Mouse (Mus musculus): ENCODE measurements at regions not wholly inside any gene's neighbourhood (a gene's known extent, or its start where the extent isn't known, plus 50 kb on each side); places are given as distances from the start of the nearest gene placed in this dataset.

- Histone ChIP-seq H3K9me3 (0 out of 2 replicates have a peak, but pooled peaks cover 4% of the 10 kb centered on the region), H3K4me2 (no peak overlapping the region), H3K4me3 (no peak overlapping the region), H3K36me3 (no peaks in the 10 kb centered on the region), H3K27me3 (replicated peaks) (no peaks in the 10 kb centered on the region), H3K27ac (replicated peaks) (no peak overlapping the region), H3K4me1 (no peaks in the 10 kb centered on the region), H3K9ac (no peak overlapping the region)
- 74% methylated on average over 4 of the region's 4 CpGs for WGBS
- ATAC-seq (ENCODE audit: extremely low read depth, insufficient number of reproducible peaks, low FRiP score, low TSS enrichment) = no peak
These were observed 337.0 kb downstream of the Rps15a start for GRCm38 (mm10) chr7:117778996-117779395.

- no peak overlapping the region for H3K4me2 ChIP-seq
- no peaks in the 10 kb centered on the region for H3K27me3 ChIP-seq (replicated peaks)
- no peak overlapping the region for H3K9ac ChIP-seq
- ATAC-seq (ENCODE audit: extremely low read depth, insufficient number of reproducible peaks, low FRiP score, low TSS enrichment) = no peak
- no peak overlapping the region for H3K4me3 ChIP-seq
- peaks cover 5% of the 10 kb centered on the region; the same call in 1 of the 2 replicates for H3K9me3 ChIP-seq
- 81% methylated on average over 2 of the region's 2 CpGs for WGBS
- no peaks in the 10 kb centered on the region for H3K36me3 ChIP-seq
- no peak overlapping the region for H3K27ac ChIP-seq (replicated peaks)
- H3K4me1 ChIP-seq = no peaks in the 10 kb centered on the region
These were observed 338.1 kb downstream of the Rps15a start for GRCm38 (mm10) chr7:117777921-117778320.

- Histone ChIP-seq H3K27me3 (replicated peaks) (no peaks in the 10 kb centered on the region), H3K36me3 (no peaks in the 10 kb centered on the region), H3K27ac (replicated peaks) (no peak overlapping the region), H3K4me2 (no peak overlapping the region), H3K4me3 (no peak overlapping the region), H3K4me1 (no peaks in the 10 kb centered on the region), H3K9ac (no peak overlapping the region), H3K9me3 (peaks cover 12% of the 10 kb centered on the region; the same call in 1 of the 2 replicates)
- ATAC-seq (ENCODE audit: extremely low read depth, insufficient number of reproducible peaks, low FRiP score, low TSS enrichment) = no peak
- 87% methylated on average over 6 of the region's 6 CpGs for WGBS
These were observed 344.2 kb downstream of the Rps15a start for GRCm38 (mm10) chr7:117771836-117772235.

- no peak overlapping the region for H3K4me3 ChIP-seq
- 45% methylated on average over 1 of the region's 1 CpGs for WGBS
These were observed 356.5 kb downstream of the Rps15a start for GRCm38 (mm10) chr7:117759506-117759905.

GRCm38 (mm10) chr7:117757033-117757432, 359.0 kb downstream of the Rps15a start:
- no peaks in the 10 kb centered on the region for H3K9me3 ChIP-seq
- no peak overlapping the region for H3K4me3 ChIP-seq
- H3K27me3 ChIP-seq (replicated peaks) = no peaks in the 10 kb centered on the region
- H3K36me3 ChIP-seq = no peaks in the 10 kb centered on the region
- H3K27ac ChIP-seq (replicated peaks) = no peak overlapping the region
- H3K9ac ChIP-seq = no peak overlapping the region
- peaks cover 11% of the 10 kb centered on the region for H3K4me1 ChIP-seq
- WGBS = 34% methylated on average over 4 of the region's 4 CpGs
- no peak for ATAC-seq (ENCODE audit: extremely low read depth, insufficient number of reproducible peaks, low FRiP score, low TSS enrichment)
- H3K4me2 ChIP-seq = no peak overlapping the region

More at GRCm38 (mm10) chr7:117759506-117759905, 356.5 kb downstream of the Rps15a start:
- Histone ChIP-seq H3K4me1 (no peaks in the 10 kb centered on the region), H3K36me3 (no peaks in the 10 kb centered on the region), H3K4me2 (no peak overlapping the region), H3K27me3 (replicated peaks) (no peaks in the 10 kb centered on the region), H3K9me3 (no peaks in the 10 kb centered on the region), H3K27ac (replicated peaks) (no peak overlapping the region), H3K9ac (no peak overlapping the region)
- ATAC-seq (ENCODE audit: extremely low read depth, insufficient number of reproducible peaks, low FRiP score, low TSS enrichment) = no peak

GRCm38 (mm10) chr7:117755830-117756229, 360.2 kb downstream of the Rps15a start:
- H3K27ac ChIP-seq (replicated peaks) = no peak overlapping the region
- ATAC-seq (ENCODE audit: extremely low read depth, insufficient number of reproducible peaks, low FRiP score, low TSS enrichment) = no peak
- H3K4me3 ChIP-seq = no peak overlapping the region
- no peak overlapping the region for H3K4me2 ChIP-seq
- WGBS = 66% methylated on average over 5 of the region's 5 CpGs
- H3K36me3 ChIP-seq = no peaks in the 10 kb centered on the region
- peaks cover 11% of the 10 kb centered on the region for H3K4me1 ChIP-seq
- no peak overlapping the region for H3K9ac ChIP-seq
- H3K27me3 ChIP-seq (replicated peaks) = no peaks in the 10 kb centered on the region
- H3K9me3 ChIP-seq = no peaks in the 10 kb centered on the region

GRCm38 (mm10) chr7:117753296-117753695, 362.7 kb downstream of the Rps15a start:
- Histone ChIP-seq H3K9me3 (no peaks in the 10 kb centered on the region), H3K36me3 (no peaks in the 10 kb centered on the region), H3K27ac (replicated peaks) (no peak overlapping the region), H3K4me2 (no peak overlapping the region), H3K4me3 (no peak overlapping the region), H3K4me1 (peaks cover 11% of the 10 kb centered on the region), H3K27me3 (replicated peaks) (no peaks in the 10 kb centered on the region), H3K9ac (no peak overlapping the region)
- 83% methylated on average over 5 of the region's 5 CpGs for WGBS
- ATAC-seq (ENCODE audit: extremely low read depth, insufficient number of reproducible peaks, low FRiP score, low TSS enrichment) = no peak

GRCm38 (mm10) chr7:117752302-117753185, 363.4 kb downstream of the Rps15a start:
- Histone ChIP-seq H3K27ac (replicated peaks) (no peak overlapping the region), H3K9me3 (no peaks in the 10 kb centered on the region), H3K36me3 (no peaks in the 10 kb centered on the region), H3K27me3 (replicated peaks) (no peaks in the 10 kb centered on the region), H3K4me2 (no peak overlapping the region), H3K4me1 (peaks cover 11% of the 10 kb centered on the region), H3K9ac (no peak overlapping the region), H3K4me3 (no peak overlapping the region)
- no peak for ATAC-seq (ENCODE audit: extremely low read depth, insufficient number of reproducible peaks, low FRiP score, low TSS enrichment)
- 47% methylated on average over 12 of the region's 12 CpGs for whole genome bisulfite sequencing

GRCm38 (mm10) chr7:117747991-117748390, 367.2 kb downstream of the Xylt1 start:
- no peaks in the 10 kb centered on the region for H3K27me3 ChIP-seq (replicated peaks)
- H3K4me2 ChIP-seq = no peak overlapping the region
- H3K9me3 ChIP-seq = no peaks in the 10 kb centered on the region
- ATAC-seq (ENCODE audit: extremely low read depth, insufficient number of reproducible peaks, low FRiP score, low TSS enrichment) = no peak
- no peak overlapping the region for H3K9ac ChIP-seq
- H3K4me3 ChIP-seq = no peak overlapping the region
- H3K27ac ChIP-seq (replicated peaks) = no peak overlapping the region
- peaks cover 7% of the 10 kb centered on the region for H3K4me1 ChIP-seq
- 67% methylated on average over 4 of the region's 4 CpGs for WGBS
- no peaks in the 10 kb centered on the region for H3K36me3 ChIP-seq

GRCm38 (mm10) chr7:117746393-117746792, 365.6 kb downstream of the Xylt1 start:
- Histone ChIP-seq H3K4me3 (no peak overlapping the region), H3K9ac (no peak overlapping the region), H3K9me3 (no peaks in the 10 kb centered on the region), H3K27ac (replicated peaks) (no peak overlapping the region), H3K4me1 (no peaks in the 10 kb centered on the region), H3K4me2 (no peak overlapping the region), H3K36me3 (no peaks in the 10 kb centered on the region), H3K27me3 (replicated peaks) (no peaks in the 10 kb centered on the region)
- 66% methylated on average over 4 of the region's 4 CpGs for WGBS
- ATAC-seq (ENCODE audit: extremely low read depth, insufficient number of reproducible peaks, low FRiP score, low TSS enrichment) = no peak

- Histone ChIP-seq H3K9ac (no peak overlapping the region), H3K4me3 (no peak overlapping the region), H3K4me1 (no peaks in the 10 kb centered on the region), H3K27ac (replicated peaks) (no peak overlapping the region), H3K36me3 (no peaks in the 10 kb centered on the region), H3K4me2 (no peak overlapping the region), H3K9me3 (no peaks in the 10 kb centered on the region), H3K27me3 (replicated peaks) (no peaks in the 10 kb centered on the region)
- no peak for ATAC-seq (ENCODE audit: extremely low read depth, insufficient number of reproducible peaks, low FRiP score, low TSS enrichment)
- WGBS = 66% methylated on average over 6 of the region's 6 CpGs
These were observed 358.9 kb downstream of the Xylt1 start for GRCm38 (mm10) chr7:117739706-117740105.

GRCm38 (mm10) chr7:117735699-117736020, 354.9 kb downstream of the Xylt1 start:
- Histone ChIP-seq H3K27ac (replicated peaks) (no peak overlapping the region), H3K9ac (no peak overlapping the region), H3K4me3 (no peak overlapping the region), H3K4me1 (no peaks in the 10 kb centered on the region), H3K4me2 (no peak overlapping the region), H3K27me3 (replicated peaks) (no peaks in the 10 kb centered on the region), H3K36me3 (no peaks in the 10 kb centered on the region), H3K9me3 (no peaks in the 10 kb centered on the region)
- no peak for ATAC-seq (ENCODE audit: extremely low read depth, insufficient number of reproducible peaks, low FRiP score, low TSS enrichment)
- 67% methylated on average over 3 of the region's 3 CpGs for WGBS
